In genomic region chr5:83958196-83958595, GRCm38 (mm10) we compare ENCODE assay signal across 29 mouse cellular contexts.
DNase-seq lines count a peak whose midpoint lies in the region; ATAC-seq and TF ChIP-seq lines count a peak whose summit lies in the region.
"Had no signal": no experiment of that assay in that cellular context is flagged by ENCODE, and none has a peak within 500 bp of the region (broad histone marks: within the 10 kb centered on the region; RNA-seq: fewer than 3 reads in every experiment).

No protein-coding gene starts in this region.

- WGBS in forebrain, embryonic 13.5 days, result 75% methylated on average over 4 of the region's 4 CpGs
- 88% methylated on average over 4 of the region's 4 CpGs for WGBS in forebrain, embryonic 11.5 days
- 46% methylated on average over 4 of the region's 4 CpGs for WGBS in forebrain, postnatal 0 days
- WGBS in limb, embryonic 10.5 days, result 83% methylated on average over 4 of the region's 4 CpGs

- TF ChIP-seq CTCF in forebrain, postnatal 0 days (IDR thresholded peaks at IDR 0.05; ENCODE audit: low read depth), result no peak

- DNase-seq in forebrain, embryonic 11.5 days (ENCODE audit: low spot score), result no peak
- peak; percentile 6 for DNase-seq in layer of hippocampus, adult 9-10 months (ENCODE audit: low spot score)
- DNase-seq in layer of hippocampus, postnatal 36 days, result no peak
- DNase-seq in forebrain, postnatal 0 days, result peak; percentile 53
- DNase-seq in limb, embryonic 10.5 days (ENCODE audit: low spot score), result no peak
- DNase-seq: adrenal gland, adult 8-10 months; adrenal gland, postnatal 25 days; cerebellum, adult 11-12 months; cerebellum, adult 8-10 months; cerebellum, postnatal 10 days; cerebellum, postnatal 36 days; embryo, embryonic 11 days; gastrocnemius, adult 2 months; gastrocnemius, postnatal 14 days; heart, adult 2 months; heart, postnatal 14 days; heart, postnatal 4 days; kidney, adult 2 months had no signal

- H3K36me3 ChIP-seq in forebrain, embryonic 13.5 days (ENCODE audit: poor library complexity, severe bottlenecking), result no peaks in the 10 kb centered on the region
- no peaks in the 10 kb centered on the region for H3K36me3 ChIP-seq in forebrain, embryonic 11.5 days (ENCODE audit: control insufficient read depth, insufficient read depth, low read length)
- H3K36me3 ChIP-seq in forebrain, postnatal 0 days (ENCODE audit: insufficient read depth), result no peaks in the 10 kb centered on the region
- H3K36me3 ChIP-seq in limb, embryonic 10.5 days, result no peaks in the 10 kb centered on the region
- H3K36me3 ChIP-seq: embryonic facial prominence, embryonic 10.5 days; embryonic facial prominence, embryonic 13.5 days; heart, embryonic 10.5 days; heart, embryonic 13.5 days had no signal

- H3K9me3 ChIP-seq in forebrain, embryonic 13.5 days (replicated peaks), result no peaks in the 10 kb centered on the region
- H3K9me3 ChIP-seq in forebrain, embryonic 11.5 days (ENCODE audit: control insufficient read depth, low read length), result no peaks in the 10 kb centered on the region
- no peaks in the 10 kb centered on the region for H3K9me3 ChIP-seq in forebrain, postnatal 0 days (ENCODE audit: low read length)
- H3K9me3 ChIP-seq in limb, embryonic 10.5 days (replicated peaks), result no peaks in the 10 kb centered on the region
- H3K9me3 ChIP-seq: embryonic facial prominence, embryonic 10.5 days; embryonic facial prominence, embryonic 13.5 days; heart, embryonic 10.5 days; heart, embryonic 13.5 days had no signal

- no peak overlapping the region for H3K27ac ChIP-seq in forebrain, embryonic 13.5 days
- H3K27ac ChIP-seq in forebrain, embryonic 11.5 days (ENCODE audit: low read depth, low read length), result no peak overlapping the region
- H3K27ac ChIP-seq in forebrain, postnatal 0 days (ENCODE audit: low read depth, low read length), result no peak overlapping the region
- H3K27ac ChIP-seq in limb, embryonic 10.5 days, result no peak overlapping the region
- H3K27ac ChIP-seq: embryonic facial prominence, embryonic 10.5 days; embryonic facial prominence, embryonic 13.5 days; gastrocnemius, adult 2 months; heart, adult 2 months; heart, embryonic 10.5 days; heart, embryonic 13.5 days; hindbrain, embryonic 14.5 days; hindbrain, postnatal 0 days had no signal

- no peak overlapping the region for H3K4me3 ChIP-seq in forebrain, embryonic 13.5 days
- no peak overlapping the region for H3K4me3 ChIP-seq in forebrain, embryonic 11.5 days (ENCODE audit: low read depth, low read length)
- H3K4me3 ChIP-seq in forebrain, postnatal 0 days (ENCODE audit: low read depth, low read length), result no peak overlapping the region
- no peak overlapping the region for H3K4me3 ChIP-seq in limb, embryonic 10.5 days
- H3K4me3 ChIP-seq: embryonic facial prominence, embryonic 10.5 days; embryonic facial prominence, embryonic 13.5 days; erythroblast, embryonic 14.5 days; gastrocnemius, adult 2 months; heart, adult 2 months; heart, embryonic 10.5 days; heart, embryonic 13.5 days had no signal

- H3K4me1 ChIP-seq in forebrain, embryonic 13.5 days, result no peaks in the 10 kb centered on the region
- no peaks in the 10 kb centered on the region for H3K4me1 ChIP-seq in forebrain, embryonic 11.5 days (replicated peaks; ENCODE audit: control insufficient read depth, insufficient read depth, low read length)
- H3K4me1 ChIP-seq in forebrain, postnatal 0 days (ENCODE audit: insufficient read depth), result no peaks in the 10 kb centered on the region
- H3K4me1 ChIP-seq in limb, embryonic 10.5 days, result no peaks in the 10 kb centered on the region
- H3K4me1 ChIP-seq: embryonic facial prominence, embryonic 10.5 days; embryonic facial prominence, embryonic 13.5 days; heart, embryonic 10.5 days; heart, embryonic 13.5 days had no signal

- no peaks in the 10 kb centered on the region for H3K27me3 ChIP-seq in forebrain, embryonic 13.5 days
- H3K27me3 ChIP-seq in forebrain, embryonic 11.5 days (ENCODE audit: control insufficient read depth, insufficient read depth, low read length), result no peaks in the 10 kb centered on the region
- no peaks in the 10 kb centered on the region for H3K27me3 ChIP-seq in forebrain, postnatal 0 days (ENCODE audit: insufficient read depth, low read length)
- no peaks in the 10 kb centered on the region for H3K27me3 ChIP-seq in limb, embryonic 10.5 days (ENCODE audit: low read depth, poor library complexity, severe bottlenecking)
- H3K27me3 ChIP-seq: embryonic facial prominence, embryonic 13.5 days; heart, embryonic 13.5 days had no signal

- peak; percentile 85 for ATAC-seq in forebrain, embryonic 13.5 days
- no peak for ATAC-seq in forebrain, embryonic 11.5 days (replicated peaks; ENCODE audit: low FRiP score)
- peak; percentile 36; the same call in 1 of the 2 replicates for ATAC-seq in forebrain, postnatal 0 days
- ATAC-seq: activated CD4-positive, CD25-positive, alpha-beta regulatory T cell, adult 4 months; hindbrain, postnatal 0 days; inflammation-experienced regulatory T-cells, adult 6 months; intestine, postnatal 0 days had no signal

- H3K4me2 ChIP-seq in forebrain, embryonic 13.5 days, result no peak overlapping the region
- no peak overlapping the region for H3K4me2 ChIP-seq in forebrain, embryonic 11.5 days (ENCODE audit: low read depth, low read length, severe bottlenecking)
- H3K4me2 ChIP-seq in forebrain, postnatal 0 days (ENCODE audit: low read depth), result no peak overlapping the region
- H3K4me2 ChIP-seq: embryonic facial prominence, embryonic 13.5 days; heart, embryonic 13.5 days; hindbrain, embryonic 14.5 days had no signal

- H3K9ac ChIP-seq in forebrain, embryonic 13.5 days, result no peak overlapping the region
- no peak overlapping the region for H3K9ac ChIP-seq in forebrain, embryonic 11.5 days (ENCODE audit: low read length)
- no peak overlapping the region for H3K9ac ChIP-seq in forebrain, postnatal 0 days
- H3K9ac ChIP-seq: embryonic facial prominence, embryonic 13.5 days; heart, embryonic 13.5 days; hindbrain, embryonic 14.5 days had no signal

Comparison
In these comparisons a context has a peak if more than half of its experiments do, and no peak if none do; other contexts are left out.
1. DNase-seq: peak in layer of hippocampus, adult 9-10 months (single experiment) and forebrain, postnatal 0 days (single experiment); none in forebrain, embryonic 11.5 days (single experiment), layer of hippocampus, postnatal 36 days (0 of 2) and limb, embryonic 10.5 days (single experiment).